Mouse (Mus musculus): Measurements from ENCODE around the gene Arsk.

Arsk gene

GRCm38 (mm10) chr13:76024588-76024987, 73.9 kb downstream of the Arsk start:
- DNase-seq (ENCODE audit: low spot score): no peak

DNA sequence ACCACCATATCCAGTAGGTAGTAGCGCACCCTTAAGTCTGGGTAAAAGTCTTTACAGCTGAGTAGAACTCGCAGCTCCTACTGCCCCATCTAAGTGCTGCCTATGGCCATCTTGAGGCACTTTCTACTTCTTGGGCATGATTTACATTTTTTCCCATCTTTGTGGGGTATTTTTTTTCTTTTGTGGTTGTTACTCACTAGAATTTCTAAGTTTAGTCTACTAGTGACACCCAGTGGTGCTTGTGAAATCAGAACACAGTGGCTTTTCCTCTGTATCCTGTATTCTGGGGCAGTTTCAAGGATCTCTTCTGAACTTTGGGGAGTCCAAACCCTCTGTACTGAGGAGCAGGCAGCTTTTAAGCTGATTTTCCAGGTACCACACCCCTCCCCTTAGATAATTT, 76.7 kb downstream of the Arsk start:
- no peak for DNase-seq (ENCODE audit: low spot score)

- DNase-seq (ENCODE audit: low spot score): no peak
These were observed 79.5 kb downstream of the Arsk start for GRCm38 (mm10) chr13:76018844-76019400.

GRCm38 (mm10) chr13:76017974-76018843, 80.3 kb downstream of the Arsk start, which contains the start of gene Rfesd:
Rfesd (minus strand) TSS chr13:76018719.
- DNase-seq (ENCODE audit: low spot score): peak; percentile 98

- no peak for DNase-seq (ENCODE audit: low spot score)
These were observed 81.0 kb downstream of the Arsk start for GRCm38 (mm10) chr13:76017465-76017864.

- DNase-seq (ENCODE audit: low spot score): no peak
These were observed 83.9 kb downstream of the Arsk start for GRCm38 (mm10) chr13:76014511-76014910.

Data from urinary bladder, postnatal 14 days (tissue).